Mouse (Mus musculus): ENCODE data around the gene Tmtc1. TPM values are rescaled to one million over a fixed set of nuclear protein-coding genes. Genes with fewer than 3 reads are reported as not detected.
A peak's percentile ranks its signal among the peaks of the same experiment; 100 is the strongest.

The Tmtc1 gene
- polyA plus RNA-seq, 1 experiment from 2014 or later = 0.74 TPM

GRCm38 (mm10) chr6:148244836-148245235 is 199.4 kb downstream of the Tmtc1 start:
- H3K9ac ChIP-seq (ENCODE audit: low read depth, low read length) = no peak overlapping the region
- no peaks in the 10 kb centered on the region for H3K9me3 ChIP-seq (ENCODE audit: control insufficient read depth, low read length)
- no peak for ATAC-seq (ENCODE audit: low FRiP score)
- H3K27me3 ChIP-seq (ENCODE audit: control insufficient read depth, insufficient read depth, low read length) = no peaks in the 10 kb centered on the region
- no peak overlapping the region for H3K4me3 ChIP-seq (ENCODE audit: low read depth, low read length)
- no peaks in the 10 kb centered on the region for H3K36me3 ChIP-seq (ENCODE audit: control insufficient read depth, insufficient read depth, low read length)
- no peak overlapping the region for H3K4me2 ChIP-seq (replicated peaks; ENCODE audit: low read depth, low read length)
- 63% methylated on average over 1 of the region's 1 CpGs for WGBS
- H3K4me1 ChIP-seq (replicated peaks; ENCODE audit: control insufficient read depth, insufficient read depth, low read length) = no peaks in the 10 kb centered on the region
- no peak overlapping the region for H3K27ac ChIP-seq (ENCODE audit: low read depth, low read length)
- DNase-seq (ENCODE audit: low spot score) = no peak

DNA sequence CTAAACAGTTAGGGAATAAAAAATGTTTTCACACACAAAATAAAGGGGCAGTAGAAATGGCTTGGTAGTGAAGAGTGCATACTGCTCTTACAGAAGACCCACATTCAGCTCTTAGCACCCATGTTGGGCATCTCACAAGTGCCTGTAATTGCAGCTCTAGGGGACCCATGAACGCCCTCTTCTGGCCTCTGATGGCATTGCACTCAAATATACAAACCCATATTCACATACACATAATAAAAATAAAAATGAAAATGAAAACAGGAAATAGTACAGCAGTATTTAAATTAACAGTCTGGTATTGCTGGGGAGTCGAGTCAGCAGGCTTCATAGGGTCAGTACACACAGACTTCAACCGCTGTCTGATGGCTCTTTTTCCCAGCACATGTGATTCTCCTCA is 201.9 kb downstream of the Tmtc1 start:
- 61% methylated on average over 3 of the region's 3 CpGs for WGBS
- no peak overlapping the region for H3K4me2 ChIP-seq (replicated peaks; ENCODE audit: low read depth, low read length)
- H3K9me3 ChIP-seq (ENCODE audit: control insufficient read depth, low read length) = no peaks in the 10 kb centered on the region
- no peaks in the 10 kb centered on the region for H3K27me3 ChIP-seq (ENCODE audit: control insufficient read depth, insufficient read depth, low read length)
- H3K4me1 ChIP-seq (replicated peaks; ENCODE audit: control insufficient read depth, insufficient read depth, low read length) = no peaks in the 10 kb centered on the region
- no peaks in the 10 kb centered on the region for H3K36me3 ChIP-seq (ENCODE audit: control insufficient read depth, insufficient read depth, low read length)
- DNase-seq (ENCODE audit: low spot score) = no peak
- no peak for ATAC-seq (ENCODE audit: low FRiP score)
- H3K4me3 ChIP-seq (ENCODE audit: low read depth, low read length) = no peak overlapping the region
- H3K27ac ChIP-seq (ENCODE audit: low read depth, low read length) = no peak overlapping the region
- H3K9ac ChIP-seq (ENCODE audit: low read depth, low read length) = no peak overlapping the region

- Histone ChIP-seq H3K4me1 (replicated peaks; ENCODE audit: control insufficient read depth, insufficient read depth, low read length) (no peaks in the 10 kb centered on the region), H3K9me3 (ENCODE audit: control insufficient read depth, low read length) (no peaks in the 10 kb centered on the region), H3K4me2 (replicated peaks; ENCODE audit: low read depth, low read length) (no peak overlapping the region), H3K9ac (ENCODE audit: low read depth, low read length) (no peak overlapping the region), H3K4me3 (ENCODE audit: low read depth, low read length) (no peak overlapping the region), H3K36me3 (ENCODE audit: control insufficient read depth, insufficient read depth, low read length) (no peaks in the 10 kb centered on the region), H3K27ac (ENCODE audit: low read depth, low read length) (no peak overlapping the region), H3K27me3 (ENCODE audit: control insufficient read depth, insufficient read depth, low read length) (no peaks in the 10 kb centered on the region)
- DNase-seq (ENCODE audit: low spot score) = no peak
- no peak for ATAC-seq (ENCODE audit: low FRiP score)
- WGBS = 95% methylated on average over 5 of the region's 5 CpGs
Measured at GRCm38 (mm10) chr6:148241685-148242084, 202.5 kb downstream of the Tmtc1 start.

DNA sequence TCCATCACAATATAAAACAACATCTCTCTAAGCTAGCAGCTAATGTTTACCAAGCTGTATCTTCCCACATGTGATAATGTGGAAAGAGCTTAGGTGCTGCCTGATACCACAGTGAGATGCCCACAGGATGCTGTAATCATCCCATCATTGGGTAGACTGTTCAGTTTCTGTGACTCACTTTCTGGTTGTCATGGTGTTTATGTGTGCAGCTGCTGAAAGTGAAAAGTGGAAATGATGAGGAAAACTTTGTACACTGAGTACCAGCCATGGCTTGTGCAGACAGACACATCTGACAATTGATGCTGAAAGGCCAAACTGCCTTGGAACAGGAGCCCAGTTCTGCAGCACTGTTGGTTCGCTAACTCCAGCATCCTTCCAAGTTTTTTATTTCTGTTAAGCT is 204.9 kb downstream of the Tmtc1 start:
- H3K4me1 ChIP-seq (replicated peaks; ENCODE audit: control insufficient read depth, insufficient read depth, low read length) = no peaks in the 10 kb centered on the region
- H3K36me3 ChIP-seq (ENCODE audit: control insufficient read depth, insufficient read depth, low read length) = no peaks in the 10 kb centered on the region
- H3K27ac ChIP-seq (ENCODE audit: low read depth, low read length) = no peak overlapping the region
- no peaks in the 10 kb centered on the region for H3K9me3 ChIP-seq (ENCODE audit: control insufficient read depth, low read length)
- H3K27me3 ChIP-seq (ENCODE audit: control insufficient read depth, insufficient read depth, low read length) = no peaks in the 10 kb centered on the region
- WGBS = 83% methylated on average over 1 of the region's 1 CpGs
- DNase-seq (ENCODE audit: low spot score) (no peak), ATAC-seq (ENCODE audit: low FRiP score) (no peak)
- H3K9ac ChIP-seq (ENCODE audit: low read depth, low read length) = no peak overlapping the region
- H3K4me2 ChIP-seq (replicated peaks; ENCODE audit: low read depth, low read length) = no peak overlapping the region
- no peak overlapping the region for H3K4me3 ChIP-seq (ENCODE audit: low read depth, low read length)

DNA sequence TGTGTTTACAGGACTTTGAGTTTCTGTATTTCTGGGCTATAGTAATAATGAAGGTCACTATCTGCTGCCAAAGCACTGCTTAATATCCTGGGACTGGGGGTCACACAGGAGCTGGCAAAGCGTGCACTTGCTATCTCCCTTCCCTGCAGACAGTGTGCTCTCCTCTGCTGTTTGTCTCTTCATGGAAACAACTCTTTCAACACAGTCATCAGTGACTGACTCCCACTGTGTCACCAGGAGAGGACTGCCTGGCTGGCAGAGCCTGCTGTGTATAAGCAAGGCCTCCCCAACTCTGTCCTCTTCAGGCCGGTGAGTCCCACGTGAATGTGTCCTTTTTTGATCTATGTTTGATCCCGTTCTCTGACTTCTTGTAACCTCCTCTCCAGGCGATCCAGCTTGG is 206.7 kb downstream of the Tmtc1 start:
- Histone ChIP-seq H3K9ac (ENCODE audit: low read depth, low read length) (no peak overlapping the region), H3K27me3 (ENCODE audit: control insufficient read depth, insufficient read depth, low read length) (no peaks in the 10 kb centered on the region), H3K36me3 (ENCODE audit: control insufficient read depth, insufficient read depth, low read length) (no peaks in the 10 kb centered on the region), H3K4me1 (replicated peaks; ENCODE audit: control insufficient read depth, insufficient read depth, low read length) (no peaks in the 10 kb centered on the region), H3K9me3 (ENCODE audit: control insufficient read depth, low read length) (no peaks in the 10 kb centered on the region), H3K4me2 (replicated peaks; ENCODE audit: low read depth, low read length) (no peak overlapping the region), H3K4me3 (ENCODE audit: low read depth, low read length) (no peak overlapping the region), H3K27ac (ENCODE audit: low read depth, low read length) (no peak overlapping the region)
- DNase-seq (ENCODE audit: low spot score) (no peak), ATAC-seq (ENCODE audit: low FRiP score) (no peak)
- WGBS = 58% methylated on average over 5 of the region's 5 CpGs

GRCm38 (mm10) chr6:148234105-148234828 is 209.9 kb downstream of the Tmtc1 start:
- Histone ChIP-seq H3K9me3 (ENCODE audit: control insufficient read depth, low read length) (no peaks in the 10 kb centered on the region), H3K27me3 (ENCODE audit: control insufficient read depth, insufficient read depth, low read length) (no peaks in the 10 kb centered on the region), H3K4me1 (replicated peaks; ENCODE audit: control insufficient read depth, insufficient read depth, low read length) (no peaks in the 10 kb centered on the region), H3K27ac (ENCODE audit: low read depth, low read length) (no peak overlapping the region), H3K4me2 (replicated peaks; ENCODE audit: low read depth, low read length) (no peak overlapping the region), H3K36me3 (ENCODE audit: control insufficient read depth, insufficient read depth, low read length) (no peaks in the 10 kb centered on the region), H3K9ac (ENCODE audit: low read depth, low read length) (no peak overlapping the region), H3K4me3 (ENCODE audit: low read depth, low read length) (no peak overlapping the region)
- DNase-seq (ENCODE audit: low spot score) (no peak), ATAC-seq (ENCODE audit: low FRiP score) (no peak)
- 93% methylated on average over 3 of the region's 3 CpGs for WGBS

- H3K9ac ChIP-seq (ENCODE audit: low read depth, low read length) = no peak overlapping the region
- no peak overlapping the region for H3K4me2 ChIP-seq (replicated peaks; ENCODE audit: low read depth, low read length)
- no peak overlapping the region for H3K4me3 ChIP-seq (ENCODE audit: low read depth, low read length)
- 65% methylated on average over 3 of the region's 3 CpGs for WGBS
- no peak overlapping the region for H3K27ac ChIP-seq (ENCODE audit: low read depth, low read length)
- H3K27me3 ChIP-seq (ENCODE audit: control insufficient read depth, insufficient read depth, low read length) = no peaks in the 10 kb centered on the region
- no peaks in the 10 kb centered on the region for H3K36me3 ChIP-seq (ENCODE audit: control insufficient read depth, insufficient read depth, low read length)
- ATAC-seq (ENCODE audit: low FRiP score) = no peak
- no peaks in the 10 kb centered on the region for H3K9me3 ChIP-seq (ENCODE audit: control insufficient read depth, low read length)
- DNase-seq (ENCODE audit: low spot score) = no peak
- H3K4me1 ChIP-seq (replicated peaks; ENCODE audit: control insufficient read depth, insufficient read depth, low read length) = no peaks in the 10 kb centered on the region
Measured at GRCm38 (mm10) chr6:148227542-148227941, 216.6 kb downstream of the Tmtc1 start.

DNA sequence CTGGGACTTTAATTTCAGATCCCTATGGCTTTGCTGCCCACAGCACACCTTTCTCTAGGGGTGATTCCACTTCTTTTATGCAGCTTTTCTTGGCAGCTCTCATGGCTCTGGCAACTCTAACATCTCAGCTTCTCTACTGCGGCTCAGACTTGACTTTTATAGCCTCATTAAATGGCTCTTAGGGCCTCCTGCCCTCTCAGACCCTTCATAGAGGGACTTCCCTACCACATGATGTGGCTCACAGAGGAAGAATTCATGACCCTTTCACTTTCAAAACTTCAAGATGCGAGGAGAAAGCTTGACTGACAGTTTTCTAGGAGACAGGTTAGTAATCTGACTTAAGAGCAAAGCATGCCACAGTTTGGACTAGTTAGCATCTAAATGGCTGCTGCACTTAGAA is 221.5 kb downstream of the Tmtc1 start:
- WGBS = 80% methylated on average over 2 of the region's 2 CpGs

DNA sequence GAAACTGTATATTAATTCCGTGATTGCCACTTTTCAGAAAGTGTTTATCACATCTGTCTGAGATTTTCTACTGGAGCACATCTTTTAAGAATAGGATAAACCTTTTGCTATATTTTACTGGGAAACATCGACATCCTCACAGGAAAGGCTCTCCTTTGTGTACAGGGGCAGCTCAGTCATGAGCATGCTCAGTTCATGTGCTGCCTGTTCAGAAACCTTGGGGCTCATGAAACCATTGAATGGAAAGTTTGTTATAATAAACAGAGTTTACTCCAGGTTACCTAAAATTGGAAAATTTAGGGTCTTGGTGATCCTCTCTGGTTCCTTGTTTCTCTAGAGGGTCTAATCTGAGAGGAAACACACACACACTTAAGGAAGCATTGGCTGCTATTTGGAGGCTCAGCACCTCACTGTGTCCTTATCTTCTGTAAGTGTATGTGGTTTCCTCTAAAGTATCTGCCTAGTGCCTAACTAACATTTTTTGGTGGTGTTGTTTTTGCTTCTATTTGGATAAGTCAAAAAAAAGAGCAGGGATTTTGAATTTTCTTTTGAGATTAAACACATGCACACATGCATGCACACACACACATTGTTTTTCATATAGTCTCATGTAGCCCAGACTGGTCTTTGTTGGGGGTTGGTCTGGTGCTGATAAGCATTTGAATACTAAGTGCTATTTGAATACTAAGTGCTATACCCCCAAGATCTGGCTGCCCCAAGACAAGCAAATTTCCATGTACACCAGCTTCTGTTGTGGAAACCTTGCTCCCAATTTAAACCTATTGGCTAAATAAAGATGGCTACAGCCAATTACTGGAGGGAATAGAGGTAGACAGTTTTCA is 225.7 kb downstream of the Tmtc1 start:
- Histone ChIP-seq H3K27me3 (ENCODE audit: control insufficient read depth, insufficient read depth, low read length) (no peaks in the 10 kb centered on the region), H3K36me3 (ENCODE audit: control insufficient read depth, insufficient read depth, low read length) (no peaks in the 10 kb centered on the region), H3K4me1 (replicated peaks; ENCODE audit: control insufficient read depth, insufficient read depth, low read length) (no peaks in the 10 kb centered on the region), H3K27ac (ENCODE audit: low read depth, low read length) (no peak overlapping the region), H3K9ac (ENCODE audit: low read depth, low read length) (0 out of 2 replicates have a peak overlapping the region, but pooled peaks have one; percentile 2), H3K9me3 (ENCODE audit: control insufficient read depth, low read length) (no peaks in the 10 kb centered on the region), H3K4me2 (replicated peaks; ENCODE audit: low read depth, low read length) (no peak overlapping the region), H3K4me3 (ENCODE audit: low read depth, low read length) (no peak overlapping the region)
- 91% methylated on average over 2 of the region's 2 CpGs for WGBS
- ATAC-seq (ENCODE audit: low FRiP score) (no peak), DNase-seq (ENCODE audit: low spot score) (no peak)

More for the DNA sequence above, 221.5 kb downstream of the Tmtc1 start:
- no peak overlapping the region for H3K27ac ChIP-seq (ENCODE audit: low read depth, low read length)
- no peak overlapping the region for H3K4me3 ChIP-seq (ENCODE audit: low read depth, low read length)
- H3K27me3 ChIP-seq (ENCODE audit: control insufficient read depth, insufficient read depth, low read length) = no peaks in the 10 kb centered on the region
- ATAC-seq (ENCODE audit: low FRiP score) = no peak
- no peak overlapping the region for H3K9ac ChIP-seq (ENCODE audit: low read depth, low read length)
- no peaks in the 10 kb centered on the region for H3K36me3 ChIP-seq (ENCODE audit: control insufficient read depth, insufficient read depth, low read length)
- H3K4me2 ChIP-seq (replicated peaks; ENCODE audit: low read depth, low read length) = no peak overlapping the region
- no peaks in the 10 kb centered on the region for H3K9me3 ChIP-seq (ENCODE audit: control insufficient read depth, low read length)
- DNase-seq (ENCODE audit: low spot score) = no peak
- H3K4me1 ChIP-seq (replicated peaks; ENCODE audit: control insufficient read depth, insufficient read depth, low read length) = no peaks in the 10 kb centered on the region

All from hindbrain, embryonic 11.5 days (tissue).